Mouse (Mus musculus): Measurements from ENCODE around the gene Olfr1366.
"Not testable (repeated sequence)": the region's sequence is repeated elsewhere in the genome, so short reads cannot be mapped to it uniquely, and the experiment has no call there.

Olfr1366 gene

GRCm38 (mm10) chr13:21542708-21543107 is at the start of gene Olfr1366:
Olfr1366 (minus strand) TSS chr13:21542808.
- no peak for DNase-seq (ENCODE audit: low spot score in 2 of 2)

GRCm38 (mm10) chr13:21591618-21592017 is 49.0 kb upstream of the Olfr1366 start:
- DNase-seq (ENCODE audit: low spot score in 2 of 2): no peak

- no peak for DNase-seq (ENCODE audit: low spot score in 2 of 2)
Measured at GRCm38 (mm10) chr13:21581659-21582058, 39.1 kb upstream of the Olfr1366 start, which contains the start of gene Olfr1364. Olfr1364 (minus strand) TSS chr13:21581759.

- no peak for DNase-seq (ENCODE audit: low spot score in 2 of 2)
Measured at GRCm38 (mm10) chr13:21559793-21560192, 17.2 kb upstream of the Olfr1366 start, which contains the start of gene Olfr1535. Olfr1535 (minus strand) TSS chr13:21559893.

GRCm38 (mm10) chr13:21550416-21551110 is 8.0 kb upstream of the Olfr1366 start:
- DNase-seq (ENCODE audit: low spot score in 2 of 2): no peak

- no peak for DNase-seq (ENCODE audit: low spot score in 2 of 2)
Measured at GRCm38 (mm10) chr13:21549487-21549886, 6.9 kb upstream of the Olfr1366 start.

GRCm38 (mm10) chr13:21530781-21531201 is 11.8 kb downstream of the Olfr1366 start, which contains the start of gene Zkscan8:
Zkscan8 (minus strand) TSS chr13:21531120.
- peak; percentile 57 to 86 for DNase-seq (ENCODE audit: low spot score in 2 of 2)

- no peak for DNase-seq (ENCODE audit: low spot score in 2 of 2)
Measured at GRCm38 (mm10) chr13:21530136-21530535, 12.5 kb downstream of the Olfr1366 start.

GRCm38 (mm10) chr13:21506221-21506649 is 36.4 kb downstream of the Olfr1366 start:
- DNase-seq (ENCODE audit: low spot score in 2 of 2): peak; percentile 52 to 63

- no peak for DNase-seq (ENCODE audit: low spot score in 2 of 2)
Measured at GRCm38 (mm10) chr13:21502296-21502695, 40.3 kb downstream of the Olfr1366 start.

GRCm38 (mm10) chr13:21501182-21501581 is 41.4 kb downstream of the Olfr1366 start, which contains the start of gene Gm11273:
Gm11273 (minus strand) TSS chr13:21501418.
- DNase-seq (ENCODE audit: low spot score in 2 of 2): not testable (repeated sequence)

GRCm38 (mm10) chr13:21495080-21495479 is 47.5 kb downstream of the Olfr1366 start, which contains the start of gene AK157302:
AK157302 (plus strand) TSS chr13:21495223.
- DNase-seq (ENCODE audit: low spot score in 2 of 2): no peak

- no peak for DNase-seq (ENCODE audit: low spot score in 2 of 2)
Measured at GRCm38 (mm10) chr13:21492847-21493246, 49.8 kb downstream of the Olfr1366 start.

GRCm38 (mm10) chr13:21486881-21487280 is 55.7 kb downstream of the Olfr1366 start:
- no peak for DNase-seq (ENCODE audit: low spot score in 2 of 2)
